Comparison of ENCODE assay signal across 16 mouse cellular contexts in genomic region chr4:4708261-4708660, GRCm38 (mm10).
DNase-seq lines count a peak whose midpoint lies in the region; ATAC-seq lines count a peak whose summit lies in the region.
"Had no signal": no experiment of that assay in that cellular context is flagged by ENCODE, and none has a peak within 500 bp of the region (broad histone marks: within the 10 kb centered on the region; RNA-seq: fewer than 3 reads in every experiment).

No protein-coding gene starts in this region.

- no peak for ATAC-seq in intestine, embryonic 15.5 days

- no peaks in the 10 kb centered on the region for H3K4me1 ChIP-seq in intestine, embryonic 15.5 days (replicated peaks)

- H3K4me3 ChIP-seq in intestine, embryonic 15.5 days (replicated peaks), result no peak overlapping the region
- H3K4me3 ChIP-seq: embryonic facial prominence, embryonic 15.5 days; neural tube, embryonic 13.5 days had no signal

- H3K27me3 ChIP-seq in intestine, embryonic 15.5 days (replicated peaks), result no peaks in the 10 kb centered on the region
- H3K27me3 ChIP-seq: embryonic facial prominence, embryonic 15.5 days; neural tube, embryonic 13.5 days had no signal

- H3K9me3 ChIP-seq in intestine, embryonic 15.5 days, result no peaks in the 10 kb centered on the region
- H3K9me3 ChIP-seq: embryonic facial prominence, embryonic 15.5 days; neural tube, embryonic 13.5 days had no signal

- H3K4me2 ChIP-seq in intestine, embryonic 15.5 days (replicated peaks), result no peak overlapping the region
- H3K4me2 ChIP-seq: embryonic facial prominence, embryonic 15.5 days; liver, embryonic 11.5 days; midbrain, embryonic 11.5 days; neural tube, embryonic 13.5 days had no signal

- no peak overlapping the region for H3K9ac ChIP-seq in intestine, embryonic 15.5 days
- H3K9ac ChIP-seq: embryonic facial prominence, embryonic 15.5 days; neural tube, embryonic 13.5 days had no signal

- DNase-seq in heart, adult 11 months, result peak; percentile 98
- no peak for DNase-seq in heart, postnatal 4 days
- peak; percentile 64 for DNase-seq in ovary, adult 18-20 months (ENCODE audit: low spot score)
- DNase-seq in ovary, postnatal 10 days (ENCODE audit: low spot score), result no peak
- peak; percentile 40 to 47 for DNase-seq in heart, postnatal 14 days
- peak; percentile 15 for DNase-seq in ovary, postnatal 14 days (ENCODE audit: low spot score)
- DNase-seq in kidney, postnatal 4 days, result no peak
- DNase-seq: adrenal gland, adult 8-10 months; cerebellum, adult 8-10 months; right cerebral cortex, postnatal 4 days; thymus, postnatal 25 days had no signal

- 8% methylated on average over 3 of the region's 3 CpGs for WGBS in intestine, embryonic 15.5 days

- H3K27ac ChIP-seq in intestine, embryonic 15.5 days, result no peak overlapping the region
- H3K27ac ChIP-seq: embryonic facial prominence, embryonic 15.5 days; neural tube, embryonic 13.5 days had no signal

- intact Hi-C loops in heart, postnatal 14 days (cut with DNase I), result no loop called here

- no peaks in the 10 kb centered on the region for H3K36me3 ChIP-seq in intestine, embryonic 15.5 days
- H3K36me3 ChIP-seq: embryonic facial prominence, embryonic 15.5 days; neural tube, embryonic 13.5 days had no signal

Comparison
In these comparisons a context has a peak if more than half of its experiments do, and no peak if none do; other contexts are left out.
1. DNase-seq: peak in heart, adult 11 months (single experiment), ovary, adult 18-20 months (single experiment), heart, postnatal 14 days (2 of 2) and ovary, postnatal 14 days (single experiment); none in heart, postnatal 4 days (single experiment), ovary, postnatal 10 days (single experiment) and kidney, postnatal 4 days (0 of 2).